Mouse (Mus musculus): ENCODE measurements around the gene Timm50. TPM values are rescaled to one million over a fixed set of nuclear protein-coding genes. Genes with fewer than 3 reads are reported as not detected.

Timm50 gene
- polyA plus RNA-seq, 1 experiment: 44.6 TPM

DNA sequence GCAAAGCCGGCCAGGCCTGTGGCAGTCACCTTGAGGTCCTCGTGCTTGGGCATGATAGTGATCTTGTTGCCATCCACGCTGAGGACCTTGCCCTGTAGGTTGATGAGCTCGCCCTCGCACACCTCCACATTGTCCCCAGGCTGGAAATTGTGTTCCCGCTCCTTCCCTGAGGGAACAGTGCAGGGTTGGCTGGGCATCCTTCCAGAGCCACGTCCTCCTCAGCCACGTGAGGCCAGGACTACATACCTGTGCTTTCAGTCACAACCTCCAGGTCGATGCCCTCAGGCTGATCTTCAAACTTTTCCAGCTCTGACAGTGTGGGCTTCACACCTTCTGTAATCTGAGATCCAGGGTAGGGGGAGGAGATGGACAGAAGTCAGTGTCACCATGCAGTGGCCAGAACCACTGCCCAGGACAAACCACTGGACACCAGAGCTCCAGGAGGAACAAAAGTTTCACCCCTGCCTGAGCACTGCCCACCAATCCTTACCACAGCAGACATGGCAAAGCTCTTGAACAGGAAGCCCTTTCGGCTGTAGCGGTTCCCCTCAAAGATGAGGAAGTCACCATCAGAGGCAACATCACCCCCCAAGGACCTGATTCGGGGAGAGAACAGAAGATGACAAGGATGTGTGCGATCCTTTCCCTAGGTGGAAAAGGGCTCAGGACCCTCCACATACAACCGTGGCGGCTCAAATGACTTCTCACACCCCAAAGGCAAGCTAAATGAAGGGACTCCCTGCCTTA lies 10.3 kb upstream of the Timm50 start:
- no peak overlapping the region for H3K4me3 ChIP-seq (replicated peaks; ENCODE audit: control insufficient read depth, low read depth, low read length)
- no peak for TF ChIP-seq CTCF (IDR thresholded peaks at IDR 0.05; ENCODE audit: control insufficient read depth, insufficient read depth, low read length)
- TF ChIP-seq POLR2A (IDR thresholded peaks at IDR 0.05; ENCODE audit: borderline replicate concordance, control insufficient read depth, low read depth, low read length): no peak
- H3K27ac ChIP-seq (ENCODE audit: control insufficient read depth, insufficient read depth, low read depth, low read length, poor library complexity): no peak overlapping the region
- 59% methylated on average over 15 of the region's 15 CpGs for WGBS
- H3K4me1 ChIP-seq (ENCODE audit: control insufficient read depth, insufficient read depth, low read length): no peaks in the 10 kb centered on the region

GRCm38 (mm10) chr7:28318714-28319113 lies 6.8 kb upstream of the Timm50 start:
- Histone ChIP-seq H3K4me1 (ENCODE audit: control insufficient read depth, insufficient read depth, low read length) (no peaks in the 10 kb centered on the region), H3K4me3 (replicated peaks; ENCODE audit: control insufficient read depth, low read depth, low read length) (no peak overlapping the region), H3K27ac (ENCODE audit: control insufficient read depth, insufficient read depth, low read depth, low read length, poor library complexity) (no peak overlapping the region)
- WGBS: 90% methylated on average over 17 of the region's 17 CpGs
- TF ChIP-seq POLR2A (IDR thresholded peaks at IDR 0.05; ENCODE audit: borderline replicate concordance, control insufficient read depth, low read depth, low read length) (no peak), CTCF (IDR thresholded peaks at IDR 0.05; ENCODE audit: control insufficient read depth, insufficient read depth, low read length) (no peak)

GRCm38 (mm10) chr7:28318036-28318435 lies 6.2 kb upstream of the Timm50 start:
- H3K27ac ChIP-seq (ENCODE audit: control insufficient read depth, insufficient read depth, low read depth, low read length, poor library complexity): no peak overlapping the region
- 81% methylated on average over 3 of the region's 3 CpGs for WGBS
- TF ChIP-seq CTCF (IDR thresholded peaks at IDR 0.05; ENCODE audit: control insufficient read depth, insufficient read depth, low read length): no peak
- TF ChIP-seq POLR2A (IDR thresholded peaks at IDR 0.05; ENCODE audit: borderline replicate concordance, control insufficient read depth, low read depth, low read length): no peak
- H3K4me1 ChIP-seq (ENCODE audit: control insufficient read depth, insufficient read depth, low read length): no peaks in the 10 kb centered on the region
- H3K4me3 ChIP-seq (replicated peaks; ENCODE audit: control insufficient read depth, low read depth, low read length): no peak overlapping the region

- Histone ChIP-seq H3K4me3 (replicated peaks; ENCODE audit: control insufficient read depth, low read depth, low read length) (peak overlapping the region; percentile 82), H3K27ac (ENCODE audit: control insufficient read depth, insufficient read depth, low read depth, low read length, poor library complexity) (no peak overlapping the region), H3K4me1 (ENCODE audit: control insufficient read depth, insufficient read depth, low read length) (no peaks in the 10 kb centered on the region; the same call in 1 of the 2 replicates)
- TF ChIP-seq CTCF (IDR thresholded peaks at IDR 0.05; ENCODE audit: control insufficient read depth, insufficient read depth, low read length): no peak
- TF ChIP-seq POLR2A (IDR thresholded peaks at IDR 0.05; ENCODE audit: borderline replicate concordance, control insufficient read depth, low read depth, low read length): no peak
- 6% methylated on average over 35 of the region's 35 CpGs for WGBS
Measured at GRCm38 (mm10) chr7:28311151-28311925, 534 bp downstream of the Timm50 start.

- no peak overlapping the region for H3K27ac ChIP-seq (ENCODE audit: control insufficient read depth, insufficient read depth, low read depth, low read length, poor library complexity)
- TF ChIP-seq CTCF (IDR thresholded peaks at IDR 0.05; ENCODE audit: control insufficient read depth, insufficient read depth, low read length) (no peak), POLR2A (IDR thresholded peaks at IDR 0.05; ENCODE audit: borderline replicate concordance, control insufficient read depth, low read depth, low read length) (no peak)
- H3K4me3 ChIP-seq (replicated peaks; ENCODE audit: control insufficient read depth, low read depth, low read length): no peak overlapping the region
- no peaks in the 10 kb centered on the region; the same call in 1 of the 2 replicates for H3K4me1 ChIP-seq (ENCODE audit: control insufficient read depth, insufficient read depth, low read length)
- 92% methylated on average over 9 of the region's 9 CpGs for WGBS
Measured at GRCm38 (mm10) chr7:28309737-28310136, 2.1 kb downstream of the Timm50 start.

DNA sequence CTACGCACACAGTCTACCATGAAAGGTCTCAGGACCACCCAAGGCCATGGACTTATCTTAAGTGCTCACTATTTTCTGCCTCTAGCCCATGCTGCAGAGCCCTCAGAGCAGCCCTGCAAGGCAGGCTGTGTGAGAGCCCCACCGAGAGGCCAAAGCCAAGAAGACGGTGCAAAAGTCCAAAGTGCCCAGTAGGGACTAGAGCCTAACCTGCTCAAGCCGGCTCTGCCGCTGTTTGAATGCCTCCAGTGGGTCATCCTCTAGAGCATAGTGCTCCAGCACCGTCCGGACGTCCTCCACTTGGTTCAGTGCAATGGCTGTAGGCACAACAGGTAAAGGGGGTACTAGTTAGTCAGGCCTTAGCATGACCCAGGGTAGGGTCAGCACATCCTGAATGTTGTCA lies 5.7 kb downstream of the Timm50 start:
- no peaks in the 10 kb centered on the region; the same call in 1 of the 2 replicates for H3K4me1 ChIP-seq (ENCODE audit: control insufficient read depth, insufficient read depth, low read length)
- H3K4me3 ChIP-seq (replicated peaks; ENCODE audit: control insufficient read depth, low read depth, low read length): no peak overlapping the region
- no peak for TF ChIP-seq CTCF (IDR thresholded peaks at IDR 0.05; ENCODE audit: control insufficient read depth, insufficient read depth, low read length)
- no peak for TF ChIP-seq POLR2A (IDR thresholded peaks at IDR 0.05; ENCODE audit: borderline replicate concordance, control insufficient read depth, low read depth, low read length)
- no peak overlapping the region for H3K27ac ChIP-seq (ENCODE audit: control insufficient read depth, insufficient read depth, low read depth, low read length, poor library complexity)
- WGBS: 92% methylated on average over 8 of the region's 8 CpGs

DNA sequence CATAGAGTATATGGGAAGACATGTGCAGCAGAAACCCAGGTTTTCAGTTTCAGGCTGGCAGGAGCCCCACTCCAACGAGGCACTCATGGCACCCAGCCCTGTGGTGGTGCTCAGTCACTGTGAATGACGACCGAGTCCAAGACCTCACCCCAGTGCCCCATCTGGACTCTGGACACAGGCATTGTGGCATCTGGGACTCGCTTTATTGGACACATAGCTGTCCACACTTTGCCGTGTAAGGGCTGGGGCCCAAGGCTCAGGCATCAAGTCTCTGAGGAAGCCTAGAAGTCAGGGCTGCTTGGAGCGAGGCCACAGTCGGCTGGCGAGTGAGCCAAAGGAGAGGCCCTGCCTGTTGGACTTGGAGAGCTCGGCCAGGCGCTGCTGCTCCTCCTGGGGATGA lies 6.2 kb downstream of the Timm50 start:
- H3K4me1 ChIP-seq (ENCODE audit: control insufficient read depth, insufficient read depth, low read length): no peaks in the 10 kb centered on the region
- no peak for TF ChIP-seq POLR2A (IDR thresholded peaks at IDR 0.05; ENCODE audit: borderline replicate concordance, control insufficient read depth, low read depth, low read length)
- no peak for TF ChIP-seq CTCF (IDR thresholded peaks at IDR 0.05; ENCODE audit: control insufficient read depth, insufficient read depth, low read length)
- H3K27ac ChIP-seq (ENCODE audit: control insufficient read depth, insufficient read depth, low read depth, low read length, poor library complexity): no peak overlapping the region
- H3K4me3 ChIP-seq (replicated peaks; ENCODE audit: control insufficient read depth, low read depth, low read length): no peak overlapping the region
- WGBS: 91% methylated on average over 10 of the region's 10 CpGs

All from bone marrow, adult 2 months (tissue).